Mouse (Mus musculus): ENCODE results near the gene Rbpjl.

The Rbpjl gene

DNA sequence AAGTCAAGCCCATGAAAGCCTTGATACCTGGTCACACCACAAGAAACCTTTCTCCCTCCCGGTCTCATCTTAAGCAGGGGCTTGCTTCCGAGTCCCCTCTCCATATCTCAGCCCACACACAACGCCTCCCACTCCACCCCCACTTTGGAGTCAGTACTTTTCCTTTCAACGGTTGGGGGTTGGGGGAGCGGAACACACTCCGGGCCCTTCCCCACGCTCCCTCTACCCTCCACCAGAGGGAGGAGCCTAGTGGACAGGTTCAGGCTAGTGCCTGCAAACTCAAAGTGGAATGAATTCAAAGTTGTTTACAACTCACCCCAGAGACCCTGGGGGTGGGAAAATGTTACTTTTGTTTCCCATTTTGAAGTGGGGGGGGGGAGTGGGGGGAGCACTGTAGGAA lies 27.8 kb downstream of the Rbpjl start:
- no peak for DNase-seq

DNA sequence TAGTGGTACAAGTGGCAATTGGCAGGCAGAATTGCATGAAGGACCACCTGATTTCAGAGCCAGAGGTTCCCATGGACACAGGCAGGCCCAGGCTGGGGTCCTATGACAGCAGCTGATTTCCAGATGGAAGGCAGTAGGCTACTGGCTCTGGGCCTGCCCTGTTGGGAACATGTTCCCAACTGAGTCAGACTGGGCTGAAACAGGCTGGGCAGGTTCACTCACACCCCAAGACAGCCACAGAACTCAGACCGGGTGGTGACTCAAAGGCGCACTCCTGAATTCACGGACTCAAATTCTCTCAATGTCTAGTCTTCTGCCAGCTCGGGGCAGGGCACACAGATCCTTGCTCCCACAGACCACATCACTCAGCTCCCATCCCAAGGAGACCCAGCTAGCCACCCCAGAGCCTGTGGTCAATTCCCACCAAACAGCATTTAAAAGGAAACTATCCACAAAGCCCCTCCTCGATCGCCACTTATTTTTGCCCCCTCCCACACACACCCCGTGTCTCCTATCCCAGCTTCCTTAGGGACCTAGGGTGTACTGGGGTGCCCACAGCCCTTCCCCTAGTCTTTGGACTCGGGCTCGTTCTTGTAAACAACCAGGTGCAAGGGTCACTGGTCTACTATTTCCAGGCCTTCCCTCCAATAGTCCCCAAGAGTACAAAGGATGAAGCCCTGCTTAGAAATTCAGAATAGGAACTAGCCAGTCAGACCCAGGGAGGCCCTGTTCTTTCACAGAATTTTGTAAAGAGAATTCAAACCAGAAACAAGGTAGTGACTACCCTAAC lies 28.9 kb downstream of the Rbpjl start:
- no peak for DNase-seq

DNA sequence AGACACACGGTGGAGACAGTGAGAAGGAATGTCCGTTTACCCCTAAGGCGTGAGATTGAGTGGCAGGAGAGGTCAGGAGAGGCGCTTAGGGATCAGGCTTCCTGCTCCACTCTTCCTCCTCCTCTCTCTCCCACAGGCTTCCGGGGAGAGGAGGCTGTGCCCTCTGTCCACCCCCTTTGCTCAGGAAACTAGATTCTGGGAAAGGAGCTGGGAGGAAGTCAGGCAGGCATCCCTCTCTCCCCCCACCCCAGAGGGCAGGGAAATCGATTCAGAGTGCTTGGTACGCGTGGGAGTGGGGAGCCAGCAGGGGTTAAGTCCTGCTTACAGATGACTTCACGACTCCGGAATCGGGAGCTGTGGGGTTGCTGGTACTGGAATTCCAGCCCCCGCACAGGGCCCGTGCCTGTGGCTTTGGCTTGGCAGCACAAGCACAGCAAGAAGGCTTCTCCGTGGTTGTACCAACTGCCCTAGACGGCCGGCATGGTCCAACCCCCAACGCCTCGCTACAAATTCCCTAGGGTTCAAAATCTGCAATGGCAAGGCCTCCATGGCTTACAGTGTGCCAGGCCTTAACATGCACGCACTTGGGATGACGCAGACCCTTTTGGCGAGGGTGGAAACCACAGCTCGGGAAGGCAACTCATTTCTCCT lies 29.7 kb downstream of the Rbpjl start:
- DNase-seq = no peak

DNA sequence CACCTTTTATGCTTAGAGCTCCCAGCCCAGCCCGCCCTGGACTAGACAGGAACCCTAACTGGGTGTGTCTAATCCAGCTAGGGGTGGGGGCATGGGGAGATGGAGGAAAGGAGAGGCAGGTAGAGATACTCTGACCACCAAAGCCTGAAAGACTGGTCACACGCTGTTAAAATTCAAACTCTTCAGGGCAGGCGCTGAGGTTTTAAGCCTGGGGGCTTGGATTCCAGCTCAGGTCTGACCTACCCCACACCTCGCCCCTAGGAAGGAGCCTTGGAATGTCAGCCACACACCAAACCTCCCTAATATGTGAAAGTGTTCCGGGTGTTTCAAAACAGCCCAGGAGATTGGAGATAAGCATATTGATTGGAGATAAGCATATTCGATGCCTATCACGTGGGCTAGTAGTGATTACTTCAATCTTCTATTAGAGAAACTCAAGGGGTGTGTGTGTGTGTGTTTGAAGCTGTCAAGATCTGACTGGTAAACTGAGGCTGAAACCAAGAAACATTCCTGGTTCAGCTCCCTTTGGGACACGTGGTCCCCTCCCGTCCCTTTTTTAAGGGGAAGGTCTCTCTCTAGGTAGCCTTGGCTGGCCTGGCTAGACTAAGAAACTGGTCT lies 30.4 kb downstream of the Rbpjl start:
- no peak for DNase-seq

DNA sequence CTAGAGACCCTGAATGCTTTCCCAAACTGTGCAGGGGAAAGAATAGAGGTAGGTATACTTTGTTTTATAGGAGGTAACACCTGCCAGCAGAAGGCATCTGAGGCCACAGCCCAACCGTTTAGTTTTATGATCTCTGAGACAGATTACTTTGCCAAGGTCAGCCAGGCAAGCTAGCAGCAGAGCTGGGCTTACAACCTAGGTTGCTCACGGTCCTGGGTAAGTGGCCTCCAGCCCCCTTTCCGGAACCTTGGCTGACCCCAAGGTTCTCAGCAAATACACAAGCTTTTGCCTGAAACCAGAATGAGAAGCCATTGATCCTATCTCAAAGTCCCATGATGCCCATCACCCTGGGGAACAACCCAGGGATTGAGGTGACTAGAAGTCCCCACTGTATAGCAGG lies 31.7 kb downstream of the Rbpjl start:
- no peak for DNase-seq

DNA sequence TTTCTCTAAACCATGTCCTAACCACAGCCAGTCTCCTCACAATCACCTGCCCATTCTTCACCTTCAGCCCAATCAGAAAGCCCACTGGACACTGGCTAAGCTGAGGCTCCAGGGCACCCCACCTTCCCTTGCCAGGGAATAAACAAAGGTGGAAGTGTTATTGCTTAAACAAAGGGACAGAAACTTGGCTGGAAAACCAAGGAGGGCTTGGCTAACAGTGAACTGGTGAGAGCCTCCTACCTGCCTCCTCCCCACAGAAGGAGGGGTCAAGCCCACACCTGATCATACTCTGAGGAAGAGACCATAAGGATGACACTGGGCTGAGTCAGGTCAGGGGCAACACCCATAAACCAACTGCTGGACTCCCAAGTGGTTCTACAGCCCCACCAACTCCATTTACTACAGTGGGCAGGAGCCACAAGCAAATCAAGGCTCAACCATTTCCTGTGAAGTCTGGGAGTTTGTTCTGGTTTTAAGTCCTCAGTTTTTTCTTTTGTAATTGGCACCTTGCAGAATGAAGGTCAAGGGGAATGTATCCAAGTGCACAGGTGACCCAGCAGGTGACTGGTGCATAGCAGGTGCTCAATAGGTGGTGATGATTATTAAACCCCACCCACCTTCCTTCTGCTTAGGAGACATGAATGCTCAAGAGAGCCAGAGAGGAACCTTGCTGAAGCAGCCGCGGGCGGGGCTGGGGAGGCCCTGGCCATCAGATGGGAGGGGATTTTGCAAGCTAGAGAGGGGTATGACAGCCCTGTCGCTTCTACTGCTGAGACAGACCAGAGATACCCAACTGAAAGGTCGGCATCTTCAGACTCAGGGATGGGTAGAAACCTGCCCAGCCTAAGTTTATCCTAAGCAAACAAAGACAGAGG lies 32.5 kb downstream of the Rbpjl start:
- DNase-seq = no peak

DNA sequence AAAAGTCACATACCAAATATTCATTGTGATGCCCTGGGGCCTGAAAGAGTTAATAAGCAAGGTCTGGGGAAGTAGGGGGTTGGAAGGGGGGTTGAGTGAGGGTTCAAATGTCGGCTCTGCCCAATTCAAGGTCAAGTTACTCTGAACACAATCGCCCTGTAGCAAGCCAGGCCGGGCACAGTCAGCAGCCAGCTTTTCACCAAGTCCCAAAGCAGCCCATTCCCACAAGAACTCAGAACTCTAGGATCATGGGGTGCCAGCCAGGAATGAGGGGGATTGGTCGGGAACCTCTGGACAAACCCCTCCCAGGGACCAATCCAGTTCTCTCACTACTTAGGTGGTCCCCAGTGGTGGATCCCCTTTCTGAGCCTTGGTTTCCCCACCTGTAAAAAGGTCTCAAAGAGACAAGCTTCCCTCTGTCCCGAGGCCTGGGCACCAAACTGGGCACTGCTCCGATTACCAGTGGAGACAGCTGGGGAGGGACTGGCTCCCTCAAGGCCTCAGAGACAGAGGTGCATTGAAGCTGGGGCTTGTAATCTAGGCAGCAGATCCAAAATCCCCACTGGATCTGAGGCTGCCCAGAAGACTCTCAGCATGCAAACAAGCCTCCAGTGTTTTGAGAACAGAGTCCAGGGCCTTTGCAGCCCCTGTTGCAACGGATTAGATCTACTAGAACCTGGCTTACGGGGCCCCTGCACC lies 33.4 kb downstream of the Rbpjl start:
- no peak for DNase-seq

DNA sequence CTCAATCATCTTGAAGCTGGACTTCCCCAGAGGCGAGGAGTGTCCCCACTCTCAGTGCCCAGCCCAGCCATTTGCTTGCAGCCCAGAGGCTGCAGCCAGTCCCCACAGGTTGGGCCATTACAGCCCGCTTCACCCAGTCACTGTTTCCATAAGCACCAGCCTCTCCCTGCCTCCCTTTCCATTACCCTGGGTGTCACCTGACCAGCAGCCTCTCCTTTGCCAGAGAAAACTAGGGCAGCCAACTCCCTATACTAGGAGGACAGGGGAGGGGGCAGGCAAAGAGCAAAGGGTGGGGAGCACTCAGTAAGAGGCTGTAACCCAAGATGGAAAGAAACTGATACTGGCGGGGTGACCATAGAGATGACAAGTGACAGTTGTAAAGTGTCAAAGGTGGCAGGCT lies 34.0 kb downstream of the Rbpjl start:
- DNase-seq = no peak

DNA sequence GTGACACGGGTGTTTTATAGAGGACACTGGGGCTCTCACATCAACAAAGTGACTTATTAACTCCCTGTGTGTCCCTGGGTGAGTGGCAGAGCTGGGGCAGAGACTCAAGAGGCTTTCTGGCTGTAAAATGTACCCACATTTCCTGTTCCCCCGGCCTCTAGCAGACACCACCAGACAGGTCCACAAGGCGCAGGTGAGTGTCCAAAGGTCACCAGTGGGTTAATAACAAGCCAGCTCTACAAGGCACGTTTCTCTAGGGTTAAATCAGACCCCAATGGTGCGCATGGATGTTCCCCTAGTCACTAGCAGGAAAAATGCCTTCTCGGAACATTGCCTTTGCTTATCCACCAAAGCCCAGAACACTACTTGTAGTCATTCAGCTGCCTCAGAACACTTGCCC lies 34.8 kb downstream of the Rbpjl start:
- DNase-seq = no peak

DNA sequence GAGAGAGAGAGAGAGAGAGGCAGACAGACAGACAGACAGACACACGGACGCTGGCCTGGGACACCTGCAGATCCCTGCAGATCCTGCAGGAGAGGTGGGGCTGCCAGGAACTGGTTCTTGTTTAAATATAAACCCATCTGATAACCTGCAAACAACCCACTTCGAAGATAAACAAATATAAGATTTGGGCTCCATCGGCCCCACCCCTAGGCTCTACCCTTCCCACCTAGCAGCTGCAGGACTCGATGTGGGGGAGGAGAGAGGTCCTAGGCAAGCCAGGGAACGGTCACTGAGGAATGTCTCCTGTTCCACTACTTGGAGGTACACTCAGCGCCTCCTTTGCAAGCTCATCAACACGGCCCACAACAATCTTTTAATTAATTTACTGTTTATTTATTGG lies 35.3 kb downstream of the Rbpjl start:
- no peak for DNase-seq

DNA sequence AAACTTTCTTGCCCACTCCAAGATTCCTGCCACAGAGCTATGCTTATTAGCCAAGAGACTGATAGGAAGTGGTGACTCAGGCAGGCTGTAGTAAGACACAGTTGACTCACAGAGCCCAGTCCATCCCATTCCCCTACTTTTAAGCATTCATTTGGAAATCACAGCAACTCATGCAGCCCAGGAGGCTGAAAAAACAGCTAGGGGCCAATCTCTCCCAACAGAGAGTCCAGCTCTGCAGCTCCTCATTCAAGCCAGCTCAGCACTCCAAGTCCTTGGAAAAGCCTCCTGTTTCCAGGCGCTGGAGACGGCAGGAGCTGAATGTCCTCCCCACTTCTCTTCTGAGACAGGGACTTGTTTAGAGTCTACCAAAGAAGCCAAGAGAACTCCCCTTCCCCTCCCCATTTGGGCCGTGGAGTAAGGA lies 36.1 kb downstream of the Rbpjl start:
- no peak for DNase-seq

DNA sequence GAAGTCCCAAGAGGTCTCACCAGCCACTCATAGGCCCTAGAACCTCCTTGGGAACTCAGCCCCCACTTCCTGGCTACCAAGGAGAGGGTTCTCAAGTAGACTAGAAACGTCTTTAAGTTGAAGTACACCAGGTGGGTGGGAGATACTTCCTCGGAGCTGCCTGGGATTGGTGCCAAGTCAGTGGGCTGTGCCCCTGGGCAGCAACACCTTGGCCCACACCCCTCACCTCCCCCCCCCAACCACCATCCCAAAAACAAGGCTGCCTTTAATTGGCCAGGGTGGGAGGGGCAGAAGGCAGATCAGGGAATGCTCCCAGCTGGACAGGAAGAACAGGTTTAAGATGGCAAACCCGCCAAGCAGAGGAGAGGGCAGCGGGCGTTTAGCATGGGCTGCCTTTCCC lies 37.4 kb downstream of the Rbpjl start:
- no peak for DNase-seq

DNA sequence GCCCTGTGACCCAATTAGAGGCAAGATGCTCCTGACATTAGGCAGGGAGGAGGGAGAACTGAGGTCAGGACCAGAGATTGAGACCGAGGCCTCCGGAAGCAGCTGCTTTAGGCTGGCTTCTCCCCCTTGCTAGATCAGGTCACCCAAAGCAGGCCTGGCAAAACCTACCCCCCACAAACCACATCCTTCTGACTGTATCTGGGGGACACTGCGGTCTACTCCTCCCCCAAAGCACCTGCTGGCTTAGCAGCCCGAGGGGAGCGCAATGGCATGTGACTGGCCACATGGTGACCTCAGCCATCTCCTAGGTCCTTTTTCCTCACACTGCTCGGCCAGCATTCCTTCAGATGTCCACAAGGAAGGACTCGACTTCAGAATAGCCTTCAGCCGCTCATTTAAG lies 38.2 kb downstream of the Rbpjl start:
- no peak for DNase-seq

DNA sequence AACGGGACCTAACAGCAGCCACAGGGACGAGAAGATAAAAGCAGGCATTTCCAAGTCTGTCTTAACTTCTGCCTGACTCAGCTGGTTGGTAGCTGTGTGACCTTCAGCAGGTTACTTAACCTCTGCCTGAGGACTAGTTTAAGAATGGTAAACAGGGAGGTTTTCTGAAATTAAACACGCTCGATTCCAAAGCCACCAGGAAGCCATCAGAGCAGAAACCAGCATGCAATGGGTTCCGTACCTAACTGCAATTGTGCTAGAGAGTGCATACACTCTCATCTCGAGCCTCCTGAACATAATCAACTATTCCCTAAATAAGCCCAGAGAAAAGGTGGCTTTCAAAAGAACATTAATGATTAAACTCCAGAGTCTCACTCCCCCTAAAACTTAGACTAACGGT lies 38.8 kb downstream of the Rbpjl start:
- no peak for DNase-seq

DNA sequence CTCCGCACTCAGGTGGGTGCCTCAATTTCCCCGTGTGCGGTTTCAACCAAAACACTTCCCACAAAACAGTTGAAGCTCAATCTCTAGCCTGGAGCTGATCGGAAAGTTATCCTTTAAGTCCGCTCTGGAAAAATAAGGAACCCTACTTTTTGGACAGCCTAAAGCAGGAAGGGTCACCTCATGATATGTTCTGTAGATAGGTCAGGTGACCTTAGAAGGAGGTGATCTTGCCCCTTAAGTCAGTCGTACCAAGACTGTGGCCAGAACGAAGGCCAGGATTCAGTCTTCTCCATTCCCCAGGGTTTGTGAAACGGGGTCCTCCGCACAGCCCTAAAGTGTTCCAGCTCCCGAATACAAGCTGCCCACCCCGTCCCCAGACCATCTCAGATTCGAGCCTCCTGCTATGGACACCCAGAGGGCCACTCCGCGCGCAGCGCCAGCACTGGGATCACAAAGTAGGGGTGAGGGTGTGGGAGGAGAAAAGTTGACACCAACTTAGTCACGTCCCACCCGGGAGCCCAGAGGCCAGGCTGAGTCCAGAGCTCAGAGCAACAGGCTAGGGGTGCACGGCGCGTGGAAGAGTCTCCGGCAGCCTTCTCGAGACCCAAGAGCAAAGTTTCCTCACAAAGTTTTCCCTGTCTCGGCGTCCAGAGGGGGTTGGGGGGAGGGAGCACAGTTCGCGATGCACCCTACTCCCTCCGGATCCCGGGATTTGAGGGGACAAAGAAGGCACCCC lies 39.5 kb downstream of the Rbpjl start:
- no peak for DNase-seq

DNA sequence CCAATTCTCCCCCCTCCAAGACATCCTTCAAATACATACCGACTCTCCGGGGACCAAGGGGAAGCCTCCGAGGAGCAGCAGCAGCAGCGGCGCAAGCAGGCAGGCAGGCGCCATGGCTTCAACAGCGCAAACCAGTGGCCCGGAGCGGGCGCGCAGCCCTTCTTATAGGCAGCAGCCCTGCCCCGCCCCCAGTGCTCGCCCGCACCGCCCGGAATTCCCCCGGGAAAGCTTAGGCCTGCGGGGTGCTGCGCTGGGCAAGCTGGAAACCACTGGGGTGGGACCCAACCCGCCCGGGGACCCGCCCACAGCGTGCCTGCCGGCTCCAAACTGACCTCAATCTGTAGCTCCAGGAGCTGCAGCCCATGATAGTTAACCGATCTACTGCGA lies 40.1 kb downstream of the Rbpjl start:
- no peak for DNase-seq

DNA sequence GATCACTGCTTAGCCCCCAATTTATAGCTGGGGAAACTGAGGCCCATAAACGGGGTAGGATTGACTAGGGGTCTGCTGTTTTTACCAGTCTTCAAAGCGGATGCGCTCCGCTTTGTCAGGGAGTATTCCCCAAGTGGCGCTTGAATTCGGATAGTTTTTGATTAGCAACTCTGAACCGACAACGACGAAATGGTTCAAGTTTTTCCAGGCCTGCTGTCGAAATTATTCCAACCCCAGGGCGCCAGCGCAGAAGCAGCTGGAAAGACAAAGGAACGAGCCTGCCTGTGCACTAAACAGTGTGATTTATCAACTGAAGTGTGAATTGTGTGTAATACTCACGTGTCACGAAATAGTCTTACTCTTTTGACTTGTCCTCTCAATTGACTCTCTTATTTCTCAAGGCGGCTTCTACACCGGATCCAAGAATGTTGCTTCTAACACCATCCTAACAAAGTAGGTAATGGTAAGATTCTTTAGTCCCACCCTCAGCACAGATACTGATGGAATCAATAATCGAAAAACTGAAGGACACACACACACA lies 40.6 kb downstream of the Rbpjl start, which contains the start of gene Sdc4:
TSS of gene Sdc4 (minus strand) at position 428 of the 541 bp plus-strand sequence.
- no peak for DNase-seq

DNA sequence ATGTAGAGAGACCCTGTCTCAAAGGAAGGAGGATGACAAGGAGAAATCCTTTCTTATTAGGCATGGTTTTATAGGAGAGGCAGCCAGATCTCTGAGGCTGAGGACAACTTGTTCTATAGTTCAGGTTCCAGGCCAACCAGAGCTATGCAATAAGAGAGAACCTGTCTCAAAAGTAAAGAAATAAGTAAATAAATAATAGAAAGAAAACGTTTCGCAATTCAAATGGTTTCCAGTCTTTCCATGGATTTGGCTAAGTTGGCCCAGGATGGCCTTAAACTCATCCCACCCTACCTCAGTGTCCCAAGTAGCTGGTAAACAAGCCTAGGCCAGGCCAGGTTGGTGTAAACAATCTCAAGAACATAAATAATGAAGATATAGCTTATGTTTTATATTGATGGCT lies 41.8 kb downstream of the Rbpjl start:
- no peak for DNase-seq

DNA sequence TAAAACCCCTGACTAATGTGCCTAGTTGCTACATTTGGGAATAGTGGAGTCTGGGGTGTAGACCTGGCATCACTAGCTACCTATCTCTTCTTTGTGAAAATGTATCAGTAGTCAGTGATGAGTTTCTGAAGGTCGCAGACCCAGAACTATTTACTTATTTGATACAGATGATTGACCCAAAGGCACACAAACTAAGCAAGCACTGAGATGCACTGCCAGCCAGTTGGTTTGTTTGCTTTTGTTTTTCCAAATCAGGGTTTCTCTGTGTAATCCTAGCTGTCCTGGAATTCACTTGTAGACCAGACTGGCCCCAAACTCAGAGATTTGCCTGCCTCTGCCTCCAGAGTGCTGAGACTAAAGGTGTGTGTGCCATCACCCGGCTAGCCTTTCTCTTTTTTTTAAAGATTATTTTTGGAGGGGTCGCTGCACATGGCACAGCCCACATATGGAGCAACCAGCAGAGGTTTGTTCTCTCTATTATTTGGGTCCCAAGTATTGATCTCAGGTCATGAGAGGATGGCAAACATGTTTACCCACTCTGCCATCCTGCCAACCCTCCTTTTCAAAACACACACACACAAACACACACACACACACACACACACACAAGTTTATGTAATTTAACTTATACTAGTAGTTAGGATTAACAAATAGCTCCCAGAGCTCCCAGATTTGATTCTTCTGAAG lies 42.6 kb downstream of the Rbpjl start:
- no peak for DNase-seq

DNA sequence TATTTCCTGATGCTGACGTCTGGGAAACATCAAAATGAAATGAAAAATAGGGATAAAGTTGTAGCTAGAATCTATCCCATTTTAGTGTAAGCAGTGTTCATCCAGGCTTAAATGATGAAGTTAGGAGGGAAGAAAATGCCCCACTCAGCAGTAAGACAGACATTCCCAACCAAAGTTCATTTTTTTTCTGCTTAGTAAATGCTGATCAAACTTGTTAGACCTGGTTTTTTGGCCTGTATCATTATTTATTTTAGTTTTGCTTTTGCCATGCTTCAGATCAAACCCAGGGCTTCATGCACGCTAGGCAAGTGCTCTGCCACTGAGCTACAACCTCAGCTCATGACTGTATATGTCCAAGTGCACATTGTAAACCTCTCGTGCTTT lies 43.1 kb downstream of the Rbpjl start:
- DNase-seq = no peak

DNA sequence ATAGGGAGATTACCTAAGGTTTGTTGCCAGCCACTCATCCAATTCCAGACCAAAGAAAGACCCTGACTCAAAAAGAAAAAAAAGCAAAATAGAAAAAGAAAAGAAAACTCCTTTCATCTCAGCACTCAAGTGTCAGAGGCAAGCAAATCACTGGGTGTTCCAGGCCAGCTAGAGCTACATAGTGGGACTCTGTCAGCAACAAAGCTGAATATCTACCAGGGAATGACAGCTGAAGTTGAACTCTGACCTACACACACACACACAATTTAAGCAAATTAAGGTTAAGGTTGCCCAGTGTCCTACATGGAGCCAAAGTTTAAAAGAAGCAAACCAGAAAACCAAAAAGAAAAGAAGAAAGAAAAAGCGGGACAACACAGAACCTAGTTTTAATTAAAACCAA lies 45.2 kb downstream of the Rbpjl start:
- DNase-seq = no peak

Measured in cerebellum, adult 11 months (tissue).